Mouse (Mus musculus): ENCODE results near the gene 4930402H24Rik. TPM values are rescaled to one million over a fixed set of nuclear protein-coding genes. Genes with fewer than 3 reads are reported as not detected.

The 4930402H24Rik gene
- polyA plus RNA-seq, 1 experiment from 2014 or later: 11.2 TPM

- WGBS: 77% methylated on average over 5 of the region's 5 CpGs
- ATAC-seq (ENCODE audit: low FRiP score, low TSS enrichment) (no peak), DNase-seq (ENCODE audit: low spot score) (no peak)
- Histone ChIP-seq H3K9me3 (ENCODE audit: control insufficient read depth, low read length) (no peaks in the 10 kb centered on the region), H3K9ac (ENCODE audit: low read length) (no peak overlapping the region), H3K27ac (replicated peaks) (no peak overlapping the region), H3K4me2 (replicated peaks; ENCODE audit: low read depth) (no peak overlapping the region), H3K27me3 (ENCODE audit: control insufficient read depth, insufficient read depth, low read length) (no peaks in the 10 kb centered on the region), H3K36me3 (ENCODE audit: control insufficient read depth, insufficient read depth, low read length) (peaks cover 22% of the 10 kb centered on the region), H3K4me1 (replicated peaks; ENCODE audit: control insufficient read depth, insufficient read depth) (no peaks in the 10 kb centered on the region), H3K4me3 (ENCODE audit: low read depth, low read length) (no peak overlapping the region)
- TF ChIP-seq EP300 (optimal IDR thresholded peaks at IDR 0.05): no peak
These were observed 170.9 kb downstream of the 4930402H24Rik start for GRCm38 (mm10) chr2:130735281-130735680.

DNA sequence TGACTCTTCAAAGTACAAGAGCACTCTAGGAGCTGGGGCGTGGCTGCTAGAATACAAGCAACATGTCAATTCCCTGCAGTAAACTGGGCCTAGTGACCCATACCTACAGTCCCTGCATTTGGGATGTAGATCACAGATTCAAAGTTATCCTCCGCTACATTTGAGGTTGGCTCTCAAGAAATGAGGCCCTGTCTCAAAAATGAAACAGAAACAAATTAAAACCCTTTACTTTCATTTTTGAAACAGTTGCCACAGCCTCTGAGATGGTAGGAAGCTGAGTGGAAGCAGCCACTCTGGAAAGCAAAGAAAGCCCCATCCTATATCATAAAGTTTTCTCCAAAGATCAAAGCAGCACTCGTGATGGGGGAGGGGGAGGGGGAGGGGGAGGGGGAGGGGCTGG, 172.8 kb downstream of the 4930402H24Rik start:
- Histone ChIP-seq H3K9me3 (ENCODE audit: control insufficient read depth, low read length) (no peaks in the 10 kb centered on the region), H3K4me3 (ENCODE audit: low read depth, low read length) (no peak overlapping the region), H3K36me3 (ENCODE audit: control insufficient read depth, insufficient read depth, low read length) (peaks cover 30% of the 10 kb centered on the region), H3K27ac (replicated peaks) (no peak overlapping the region), H3K27me3 (ENCODE audit: control insufficient read depth, insufficient read depth, low read length) (no peaks in the 10 kb centered on the region), H3K4me1 (replicated peaks; ENCODE audit: control insufficient read depth, insufficient read depth) (no peaks in the 10 kb centered on the region), H3K9ac (ENCODE audit: low read length) (no peak overlapping the region), H3K4me2 (replicated peaks; ENCODE audit: low read depth) (no peak overlapping the region)
- DNase-seq (ENCODE audit: low spot score): no peak
- whole genome bisulfite sequencing: 95% methylated on average over 2 of the region's 3 CpGs
- no peak for TF ChIP-seq CTCF (IDR thresholded peaks at IDR 0.05; ENCODE audit: low read depth)
- no peak for TF ChIP-seq EP300 (optimal IDR thresholded peaks at IDR 0.05)
- no peak for ATAC-seq (ENCODE audit: low FRiP score, low TSS enrichment)

GRCm38 (mm10) chr2:130731855-130732254, 174.4 kb downstream of the 4930402H24Rik start:
- Histone ChIP-seq H3K27me3 (ENCODE audit: control insufficient read depth, insufficient read depth, low read length) (no peaks in the 10 kb centered on the region), H3K4me3 (ENCODE audit: low read depth, low read length) (no peak overlapping the region), H3K27ac (replicated peaks) (no peak overlapping the region), H3K9ac (ENCODE audit: low read length) (no peak overlapping the region), H3K4me2 (replicated peaks; ENCODE audit: low read depth) (no peak overlapping the region), H3K9me3 (ENCODE audit: control insufficient read depth, low read length) (no peaks in the 10 kb centered on the region), H3K36me3 (ENCODE audit: control insufficient read depth, insufficient read depth, low read length) (peaks cover 32% of the 10 kb centered on the region), H3K4me1 (replicated peaks; ENCODE audit: control insufficient read depth, insufficient read depth) (no peaks in the 10 kb centered on the region)
- 67% methylated on average over 5 of the region's 5 CpGs for WGBS
- TF ChIP-seq EP300 (optimal IDR thresholded peaks at IDR 0.05) (no peak), CTCF (IDR thresholded peaks at IDR 0.05; ENCODE audit: low read depth) (no peak)
- ATAC-seq (ENCODE audit: low FRiP score, low TSS enrichment) (no peak), DNase-seq (ENCODE audit: low spot score) (no peak)

GRCm38 (mm10) chr2:130730746-130731145, 175.5 kb downstream of the 4930402H24Rik start:
- TF ChIP-seq EP300 (optimal IDR thresholded peaks at IDR 0.05) (no peak), CTCF (IDR thresholded peaks at IDR 0.05; ENCODE audit: low read depth) (no peak)
- no peak overlapping the region for H3K9ac ChIP-seq (ENCODE audit: low read length)
- no peak for DNase-seq (ENCODE audit: low spot score)
- H3K27ac ChIP-seq (replicated peaks): no peak overlapping the region
- 85% methylated on average over 9 of the region's 9 CpGs for WGBS
- no peak overlapping the region for H3K4me3 ChIP-seq (ENCODE audit: low read depth, low read length)
- H3K4me2 ChIP-seq (replicated peaks; ENCODE audit: low read depth): no peak overlapping the region
- no peaks in the 10 kb centered on the region for H3K27me3 ChIP-seq (ENCODE audit: control insufficient read depth, insufficient read depth, low read length)
- no peaks in the 10 kb centered on the region for H3K4me1 ChIP-seq (replicated peaks; ENCODE audit: control insufficient read depth, insufficient read depth)
- peaks cover 30% of the 10 kb centered on the region for H3K36me3 ChIP-seq (ENCODE audit: control insufficient read depth, insufficient read depth, low read length)
- no peaks in the 10 kb centered on the region for H3K9me3 ChIP-seq (ENCODE audit: control insufficient read depth, low read length)
- ATAC-seq (ENCODE audit: low FRiP score, low TSS enrichment): no peak

GRCm38 (mm10) chr2:130728906-130729585, 177.2 kb downstream of the 4930402H24Rik start:
- no peak overlapping the region for H3K27ac ChIP-seq (replicated peaks)
- DNase-seq (ENCODE audit: low spot score) (no peak), ATAC-seq (ENCODE audit: low FRiP score, low TSS enrichment) (no peak)
- no peak overlapping the region for H3K4me2 ChIP-seq (replicated peaks; ENCODE audit: low read depth)
- no peak overlapping the region for H3K4me3 ChIP-seq (ENCODE audit: low read depth, low read length)
- peaks cover 33% of the 10 kb centered on the region for H3K36me3 ChIP-seq (ENCODE audit: control insufficient read depth, insufficient read depth, low read length)
- no peak for TF ChIP-seq EP300 (optimal IDR thresholded peaks at IDR 0.05)
- no peak for TF ChIP-seq CTCF (IDR thresholded peaks at IDR 0.05; ENCODE audit: low read depth)
- no peak overlapping the region for H3K9ac ChIP-seq (ENCODE audit: low read length)
- no peaks in the 10 kb centered on the region for H3K4me1 ChIP-seq (replicated peaks; ENCODE audit: control insufficient read depth, insufficient read depth)
- no peaks in the 10 kb centered on the region for H3K9me3 ChIP-seq (ENCODE audit: control insufficient read depth, low read length)
- WGBS: 84% methylated on average over 2 of the region's 2 CpGs
- no peaks in the 10 kb centered on the region for H3K27me3 ChIP-seq (ENCODE audit: control insufficient read depth, insufficient read depth, low read length)

DNA sequence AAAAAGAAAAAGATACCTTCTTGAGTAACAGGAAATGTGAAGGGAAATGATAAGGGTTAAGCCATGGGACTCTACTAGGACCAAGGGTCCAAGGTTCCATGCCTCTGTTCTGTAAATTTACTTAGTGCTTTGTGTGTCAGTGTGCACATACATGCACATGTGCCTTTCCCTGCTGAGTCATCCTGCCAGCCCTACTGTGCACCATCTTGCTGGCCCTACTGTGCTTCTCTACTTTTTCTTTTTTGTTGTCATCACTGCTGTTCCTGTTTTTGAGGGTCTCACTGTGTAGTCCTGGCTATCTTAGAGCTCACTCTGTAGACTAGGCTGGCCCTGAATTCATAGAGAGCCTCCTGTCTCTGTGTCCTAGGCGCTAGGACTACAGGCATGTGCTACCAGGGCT, 178.5 kb downstream of the 4930402H24Rik start:
- DNase-seq (ENCODE audit: low spot score) (no peak), ATAC-seq (ENCODE audit: low FRiP score, low TSS enrichment) (no peak)
- 100% methylated on average over 1 of the region's 1 CpGs for WGBS
- H3K4me3 ChIP-seq (ENCODE audit: low read depth, low read length): no peak overlapping the region
- H3K9me3 ChIP-seq (ENCODE audit: control insufficient read depth, low read length): no peaks in the 10 kb centered on the region
- no peak overlapping the region for H3K4me2 ChIP-seq (replicated peaks; ENCODE audit: low read depth)
- H3K4me1 ChIP-seq (replicated peaks; ENCODE audit: control insufficient read depth, insufficient read depth): no peaks in the 10 kb centered on the region
- H3K27me3 ChIP-seq (ENCODE audit: control insufficient read depth, insufficient read depth, low read length): no peaks in the 10 kb centered on the region
- H3K36me3 ChIP-seq (ENCODE audit: control insufficient read depth, insufficient read depth, low read length): peaks cover 36% of the 10 kb centered on the region
- H3K27ac ChIP-seq (replicated peaks): no peak overlapping the region
- H3K9ac ChIP-seq (ENCODE audit: low read length): no peak overlapping the region
- no peak for TF ChIP-seq CTCF (IDR thresholded peaks at IDR 0.05; ENCODE audit: low read depth)

Measured in stomach, postnatal 0 days (tissue).